Mouse (Mus musculus) lung, embryonic 14.5 days (tissue): ENCODE data around the gene Nr3c2. TPM values are rescaled to one million over a fixed set of nuclear protein-coding genes. Genes with fewer than 3 reads are reported as not detected.

Experiments
- ATAC-seq: fragments of 200-750 bp; cut with Nextera tagmentation; 2 replicates; pipeline ENCODE4 v1.8.0; 2017; ENCODE audit warnings: mild to moderate bottlenecking, moderate TSS enrichment, moderate library complexity; ENCODE audit not compliant: insufficient read depth
- DNase-seq: peaks from one replicate; pipeline ENCODE4 v3.0.0-alpha.2; 2015
- H3K27ac ChIP-seq: fragments of 300-500 bp; sonication (generic); 2 replicates; pipeline ENCODE4 v1.5.1; 2014; ENCODE audit warnings: low read depth, mild to moderate bottlenecking, moderate library complexity
- H3K27me3 ChIP-seq: fragments of 300-500 bp; sonication (generic); 2 replicates; pipeline ENCODE4 v1.6.1; 2014; ENCODE audit warnings: low read length, control low read depth; ENCODE audit not compliant: insufficient read depth
- H3K36me3 ChIP-seq: fragments of 300-500 bp; sonication (generic); 2 replicates; pipeline ENCODE4 v1.6.1; 2014; ENCODE audit warnings: control low read depth; ENCODE audit not compliant: insufficient read depth
- H3K4me1 ChIP-seq: fragments of 300-500 bp; sonication (generic); 2 replicates; pipeline ENCODE4 v1.6.1; 2014; ENCODE audit warnings: antibody characterized with exemption, control low read depth; ENCODE audit not compliant: insufficient read depth
- H3K4me2 ChIP-seq: fragments of 300-500 bp; sonication (generic); 2 replicates; pipeline ENCODE4 v1.6.1; 2014; ENCODE audit warnings: mild to moderate bottlenecking
- H3K4me3 ChIP-seq: fragments of 300-500 bp; sonication (generic); 2 replicates; pipeline ENCODE4 v1.5.1; 2014; ENCODE audit warnings: low read depth, low read length
- H3K9ac ChIP-seq: fragments of 300-500 bp; sonication (generic); 2 replicates; pipeline ENCODE4 v1.6.1; 2014
- H3K9me3 ChIP-seq: fragments of 300-500 bp; sonication (generic); 2 replicates; pipeline ENCODE4 v1.6.1; 2016; ENCODE audit warnings: low read depth, low read length, control low read depth
- CTCF ChIP-seq: IDR thresholded peaks from 2 replicates; pipeline ENCODE4 v1.5.1; 2016; ENCODE audit warnings: antibody characterized with exemption, low read depth
- WGBS: fragments of 180-500 bp; shearing (Covaris S2); extraction: QIAGEN DNeasy Blood & Tissue Kit; methylation state at CpG from one replicate; pipeline ENCODE4 v1.1.7; 2014; 5-methylcytosine and 5-hydroxymethylcytosine counted together
- polyA plus RNA-seq: library from polyadenylated mRNA; unstranded; fragments of >200 nt; fragmentation: Nextera tagmentation; extraction: Ambion mirVana; gene quantifications from 2 replicates; pipeline ENCODE4 v1.2.1, GENCODE M21; 2014

Nr3c2 gene
- polyA plus RNA-seq, 1 experiment from 2014 or later = 4.1 TPM

DNA sequence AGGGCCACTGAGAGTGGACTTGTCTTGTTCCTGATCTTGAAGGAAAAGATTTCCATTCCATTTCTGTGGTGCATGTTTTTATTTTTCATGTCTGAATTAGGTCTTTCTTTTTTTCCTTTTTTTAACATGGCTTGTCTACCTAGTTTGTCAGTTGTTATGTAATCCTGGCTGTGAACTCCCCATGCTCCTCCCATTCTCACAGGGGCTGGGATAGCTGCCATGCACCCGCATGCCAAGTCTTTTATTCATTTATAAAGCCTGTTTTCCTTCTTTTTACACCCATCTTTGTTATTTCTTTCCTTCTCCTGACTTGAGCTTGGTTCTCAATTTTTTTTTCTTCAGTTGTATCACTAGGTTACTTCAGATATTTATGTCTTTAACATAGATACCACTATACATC is 337.5 kb downstream of the Nr3c2 start:
- ATAC-seq (no peak), DNase-seq (peak; percentile 53)
- Histone ChIP-seq H3K36me3 (no peaks in the 10 kb centered on the region), H3K4me1 (0 out of 2 replicates have a peak, but pooled peaks cover 2% of the 10 kb centered on the region), H3K4me2 (no peak overlapping the region), H3K27me3 (no peaks in the 10 kb centered on the region), H3K9ac (no peak overlapping the region), H3K27ac (no peak overlapping the region), H3K9me3 (no peaks in the 10 kb centered on the region), H3K4me3 (no peak overlapping the region)
- WGBS = 50% methylated on average over 1 of the region's 1 CpGs
- no peak for TF ChIP-seq CTCF

DNA sequence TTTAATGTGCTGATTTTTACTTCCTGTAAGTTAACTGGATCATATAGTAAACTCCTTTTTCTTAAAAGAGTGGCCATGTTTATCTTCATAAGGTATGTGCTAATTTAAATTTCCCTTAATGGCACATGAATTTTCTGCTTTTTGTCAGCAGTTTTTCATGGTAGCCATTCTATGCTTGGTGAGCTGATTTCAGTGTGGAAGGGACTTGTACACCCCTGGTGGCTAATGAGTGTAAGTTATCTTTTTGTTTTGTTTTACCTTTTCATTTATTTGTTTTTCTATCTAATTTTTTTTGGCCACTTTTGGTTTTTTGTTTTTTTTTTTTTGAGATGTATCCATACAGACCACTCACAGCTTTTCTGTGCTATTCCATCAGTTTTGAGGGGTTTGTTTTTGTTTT is 340.2 kb downstream of the Nr3c2 start:
- ATAC-seq (no peak), DNase-seq (no peak)
- TF ChIP-seq CTCF = peak; percentile 45; the same call in 1 of the 2 replicates
- H3K9ac ChIP-seq = no peak overlapping the region
- no peak overlapping the region for H3K27ac ChIP-seq
- H3K4me3 ChIP-seq = no peak overlapping the region
- H3K36me3 ChIP-seq = no peaks in the 10 kb centered on the region
- H3K4me2 ChIP-seq = no peak overlapping the region
- H3K27me3 ChIP-seq = no peaks in the 10 kb centered on the region
- H3K9me3 ChIP-seq = no peaks in the 10 kb centered on the region
- no peaks in the 10 kb centered on the region for H3K4me1 ChIP-seq

DNA sequence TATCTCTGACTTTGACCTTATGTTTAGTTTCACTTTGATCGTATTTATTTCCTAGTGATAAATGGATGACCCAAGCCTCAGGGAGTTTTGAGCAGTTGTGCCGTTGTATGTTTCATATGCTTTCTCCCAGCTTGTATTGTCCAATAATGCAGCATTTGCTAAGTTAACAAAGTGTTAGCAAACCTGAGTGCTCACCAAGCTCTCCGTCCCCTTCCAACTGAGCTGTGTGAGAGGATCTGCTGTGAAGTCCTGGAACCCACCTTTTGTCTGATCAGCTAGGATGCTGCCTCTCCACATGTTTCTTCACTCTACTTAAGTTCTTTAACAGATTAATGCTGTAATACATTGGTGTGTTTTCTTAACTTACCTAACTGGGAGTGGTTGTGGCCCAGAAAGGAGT is 342.1 kb downstream of the Nr3c2 start:
- Histone ChIP-seq H3K4me1 (no peaks in the 10 kb centered on the region), H3K4me3 (no peak overlapping the region), H3K9me3 (no peaks in the 10 kb centered on the region), H3K9ac (no peak overlapping the region), H3K36me3 (no peaks in the 10 kb centered on the region), H3K27me3 (no peaks in the 10 kb centered on the region), H3K4me2 (no peak overlapping the region), H3K27ac (no peak overlapping the region)
- ATAC-seq (no peak), DNase-seq (no peak)
- 75% methylated on average over 3 of the region's 3 CpGs for WGBS
- TF ChIP-seq CTCF = no peak

DNA sequence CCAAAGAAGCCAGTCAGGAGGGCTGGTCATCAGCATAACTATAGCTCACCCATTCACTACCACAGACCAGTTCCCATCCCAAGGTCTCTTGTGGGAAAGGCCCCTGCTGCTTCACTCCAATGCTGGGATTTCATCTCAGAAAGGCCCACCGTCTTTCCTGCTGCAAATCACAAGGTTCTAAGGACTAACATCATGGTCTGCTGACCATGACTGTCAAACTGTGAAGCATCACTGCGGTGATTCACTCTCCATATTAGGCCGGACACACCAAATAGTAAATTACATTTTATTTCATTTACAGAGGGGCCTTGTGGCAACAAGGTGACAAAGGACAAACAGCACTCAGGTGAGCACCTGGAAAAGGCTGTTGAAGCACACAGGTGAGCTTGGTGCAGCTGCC is 350.9 kb downstream of the Nr3c2 start:
- H3K9me3 ChIP-seq = no peaks in the 10 kb centered on the region
- TF ChIP-seq CTCF = no peak
- no peak overlapping the region for H3K4me3 ChIP-seq
- no peak for DNase-seq
- no peak overlapping the region for H3K4me2 ChIP-seq
- H3K27me3 ChIP-seq = no peaks in the 10 kb centered on the region
- H3K4me1 ChIP-seq = no peaks in the 10 kb centered on the region
- H3K9ac ChIP-seq = no peak overlapping the region
- no peak overlapping the region for H3K27ac ChIP-seq
- H3K36me3 ChIP-seq = peaks cover 12% of the 10 kb centered on the region; the same call in 1 of the 2 replicates
- 83% methylated on average over 3 of the region's 3 CpGs for WGBS
- no peak for ATAC-seq

DNA sequence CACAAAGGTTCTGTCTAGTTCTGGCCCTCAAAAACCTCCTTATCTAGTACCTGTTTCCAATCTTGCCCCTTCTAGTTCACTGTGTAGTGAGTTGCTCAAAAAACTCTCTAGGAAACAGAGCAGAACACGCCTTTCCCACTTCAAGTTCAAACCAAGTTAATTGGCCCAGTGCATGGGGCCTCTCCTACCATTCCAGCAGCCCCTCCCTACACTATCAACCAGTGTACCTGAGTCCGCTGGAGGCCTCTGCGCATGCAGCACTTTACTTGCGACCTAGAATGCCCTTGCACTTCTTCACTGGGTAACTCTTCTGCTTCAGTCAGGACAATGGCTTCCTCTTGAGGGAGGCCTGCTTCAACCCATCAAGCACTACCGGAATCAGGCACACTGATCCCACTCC is 351.9 kb downstream of the Nr3c2 start:
- Histone ChIP-seq H3K27me3 (no peaks in the 10 kb centered on the region), H3K4me1 (no peaks in the 10 kb centered on the region), H3K36me3 (peaks cover 15% of the 10 kb centered on the region; the same call in 1 of the 2 replicates), H3K9ac (no peak overlapping the region), H3K4me2 (no peak overlapping the region), H3K27ac (no peak overlapping the region), H3K9me3 (no peaks in the 10 kb centered on the region), H3K4me3 (no peak overlapping the region)
- WGBS = 89% methylated on average over 5 of the region's 5 CpGs
- no peak for ATAC-seq
- DNase-seq = no peak
- TF ChIP-seq CTCF = no peak

DNA sequence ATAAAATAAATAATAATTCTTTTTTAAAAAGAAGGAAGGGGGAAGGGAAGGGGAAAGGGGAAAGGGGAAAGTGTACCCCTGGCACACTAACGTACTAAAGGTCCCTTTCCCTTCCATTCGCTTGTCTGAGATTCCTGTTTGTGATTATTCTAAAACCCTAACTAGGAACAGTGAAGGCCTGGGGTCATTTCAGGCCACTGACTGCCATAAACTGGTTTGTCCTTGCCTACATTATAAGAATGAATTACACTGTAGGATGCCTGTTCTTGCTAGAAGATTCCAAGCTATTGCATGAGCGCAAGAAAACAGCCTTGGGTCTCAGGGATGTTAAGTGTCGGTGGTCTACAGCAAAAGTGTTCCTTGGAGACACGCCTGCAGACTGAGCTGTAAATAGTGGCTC is 355.2 kb downstream of the Nr3c2 start:
- Histone ChIP-seq H3K4me2 (no peak overlapping the region), H3K36me3 (peaks cover 41% of the 10 kb centered on the region), H3K9me3 (no peaks in the 10 kb centered on the region), H3K4me3 (no peak overlapping the region), H3K27me3 (no peaks in the 10 kb centered on the region), H3K9ac (no peak overlapping the region), H3K4me1 (no peaks in the 10 kb centered on the region), H3K27ac (no peak overlapping the region)
- DNase-seq = no peak
- no peak for TF ChIP-seq CTCF
- 81% methylated on average over 5 of the region's 5 CpGs for WGBS
- ATAC-seq = no peak

DNA sequence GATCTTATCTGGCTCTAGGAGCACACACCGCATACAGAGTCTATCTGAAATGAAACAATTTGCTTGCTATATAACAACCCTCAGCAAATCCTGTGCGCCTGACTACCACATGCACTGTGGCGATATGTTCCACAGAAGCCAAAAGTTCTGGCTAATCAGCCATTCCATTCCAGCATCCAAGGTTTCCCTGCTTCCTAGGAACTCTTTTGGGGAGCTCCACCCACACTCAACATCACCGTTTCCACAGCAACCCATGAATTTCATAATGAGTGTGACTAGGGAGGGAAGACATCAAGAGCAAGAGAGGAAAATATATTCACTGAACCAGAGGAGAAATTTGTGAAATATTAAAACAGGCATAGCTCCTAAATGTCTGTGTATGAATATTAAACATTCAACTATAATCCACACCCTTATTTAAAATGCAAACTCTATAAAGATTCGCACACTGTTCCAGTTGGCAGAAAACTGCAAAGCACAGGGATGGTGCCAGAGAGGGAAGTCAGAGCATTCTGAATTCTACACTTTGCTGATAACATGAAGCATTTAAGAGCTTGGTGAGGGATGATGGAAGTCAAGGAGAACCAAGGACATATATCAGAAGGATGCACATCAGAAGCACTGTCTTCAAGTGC is 357.3 kb downstream of the Nr3c2 start:
- Histone ChIP-seq H3K4me3 (no peak overlapping the region), H3K9ac (no peak overlapping the region), H3K36me3 (peaks cover 31% of the 10 kb centered on the region), H3K9me3 (no peaks in the 10 kb centered on the region), H3K4me1 (no peaks in the 10 kb centered on the region), H3K4me2 (no peak overlapping the region), H3K27ac (no peak overlapping the region), H3K27me3 (no peaks in the 10 kb centered on the region)
- DNase-seq (no peak), ATAC-seq (no peak)
- WGBS = 87% methylated on average over 5 of the region's 5 CpGs
- no peak for TF ChIP-seq CTCF

DNA sequence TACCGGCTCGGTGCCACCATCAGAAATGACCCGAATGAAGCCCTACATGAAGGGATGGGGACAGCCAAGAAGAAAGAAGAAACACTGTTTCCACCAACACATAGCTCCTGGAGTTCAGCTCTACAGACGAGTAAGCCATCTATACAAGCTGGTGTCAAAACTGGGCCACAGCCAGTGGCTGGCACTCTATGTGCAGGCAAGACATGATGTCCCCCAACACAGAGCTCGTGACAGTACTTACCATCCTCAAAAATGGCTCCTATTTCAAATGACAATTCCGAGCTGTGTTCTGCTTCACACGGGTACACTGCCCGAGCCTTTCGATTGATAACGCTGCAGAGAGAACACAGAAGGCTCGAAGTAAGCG is 357.8 kb downstream of the Nr3c2 start:
- peaks cover 28% of the 10 kb centered on the region for H3K36me3 ChIP-seq
- no peak overlapping the region for H3K9ac ChIP-seq
- H3K27ac ChIP-seq = no peak overlapping the region
- H3K4me1 ChIP-seq = no peaks in the 10 kb centered on the region
- no peaks in the 10 kb centered on the region for H3K9me3 ChIP-seq
- WGBS = 92% methylated on average over 12 of the region's 12 CpGs
- TF ChIP-seq CTCF = no peak
- ATAC-seq = no peak
- DNase-seq = no peak
- no peaks in the 10 kb centered on the region for H3K27me3 ChIP-seq
- H3K4me3 ChIP-seq = no peak overlapping the region
- no peak overlapping the region for H3K4me2 ChIP-seq
